Mouse (Mus musculus) MEL (cell line): ENCODE data around the gene Gm21954. TPM values are rescaled to one million over a fixed set of nuclear protein-coding genes. Genes with fewer than 3 reads are reported as not detected.

Experiments
- DNase-seq: peaks from one replicate; pipeline ENCODE4 v3.0.0; 2011; ENCODE audit warnings: low read depth, low spot score
- H3K27ac ChIP-seq: 2 replicates; pipeline ENCODE4 v1.5.1; 2012; ENCODE audit warnings: low read depth, mild to moderate bottlenecking, control low read depth, low read length, moderate library complexity; ENCODE audit not compliant: control insufficient read depth
- H3K27me3 ChIP-seq, 2 experiments: fragments of 150-350 bp in 1 of 2; sonication (generic) in 1 of 2; 2 replicates each; pipeline ENCODE4 v1.6.1; 2012; ENCODE audit warnings: low read length in 2 of 2, mild to moderate bottlenecking in 2 of 2, improper control_type of control experiment in 1 of 2, moderate library complexity in 1 of 2; ENCODE audit not compliant: insufficient read depth in 2 of 2, control insufficient read depth in 1 of 2
- H3K36me3 ChIP-seq, 2 experiments: 2 replicates each; pipeline ENCODE4 v1.6.1; 2012 to 2014; ENCODE audit warnings: low read length in 2 of 2, improper control_type of control experiment in 1 of 2, inconsistent platforms in 1 of 2, mild to moderate bottlenecking in 1 of 2; ENCODE audit not compliant: insufficient read depth in 2 of 2, control insufficient read depth in 1 of 2
- H3K4me1 ChIP-seq, 2 experiments: fragments of 150-350 bp in 1 of 2; sonication (generic) in 1 of 2; 2 replicates each; pipeline ENCODE4 v1.6.1; 2012; ENCODE audit warnings: low read length in 2 of 2, improper control_type of control experiment in 1 of 2, mild to moderate bottlenecking in 1 of 2; ENCODE audit not compliant: insufficient read depth in 2 of 2, control insufficient read depth in 1 of 2
- H3K4me3 ChIP-seq, 2 experiments: fragments of 150-350 bp in 1 of 2; sonication (generic) in 1 of 2; 2 replicates each; pipeline ENCODE4 v1.5.1; 2012; ENCODE audit warnings: low read depth in 2 of 2, low read length in 2 of 2, mild to moderate bottlenecking in 2 of 2, moderate library complexity in 2 of 2, control low read depth in 1 of 2, improper control_type of control experiment in 1 of 2; ENCODE audit not compliant: control insufficient read depth in 1 of 2, insufficient read depth in 1 of 2
- H3K79me2 ChIP-seq: 2 replicates; pipeline ENCODE4 v1.6.1; 2012; ENCODE audit warnings: mild to moderate bottlenecking, low read length, moderate library complexity; ENCODE audit not compliant: control insufficient read depth, poor library complexity, insufficient read depth
- H3K9ac ChIP-seq: 2 replicates; pipeline ENCODE4 v1.6.1; 2012; ENCODE audit warnings: low read depth, mild to moderate bottlenecking, control low read depth, low read length, moderate library complexity; ENCODE audit not compliant: control insufficient read depth, poor library complexity, severe bottlenecking
- H3K9me3 ChIP-seq: fragments of 150-350 bp; sonication (generic); replicated peaks from 2 replicates; pipeline ENCODE4 v1.6.1; 2012; ENCODE audit warnings: mild to moderate bottlenecking, low read length, improper control_type of control experiment, moderate library complexity; ENCODE audit not compliant: insufficient read depth
- CHD1 ChIP-seq: IDR thresholded peaks from 2 replicates; pipeline ENCODE4 v1.6.1; 2012; ENCODE audit warnings: low read depth, mild to moderate bottlenecking, inconsistent platforms, low read length, improper control_type of control experiment
- CHD2 ChIP-seq: IDR thresholded peaks from 2 replicates; pipeline ENCODE4 v1.6.1; 2011; ENCODE audit warnings: low read length, improper control_type of control experiment
- CTCF ChIP-seq, 3 experiments: IDR thresholded peaks in 2 of 3; conservative IDR thresholded peaks in 1 of 3; 2 replicates each; pipeline ENCODE4 v1.5.1; 2011 to 2012; ENCODE audit warnings: low read length in 3 of 3, low read depth in 2 of 3, mild to moderate bottlenecking in 2 of 3, improper control_type of control experiment in 1 of 3, inconsistent platforms in 1 of 3, mixed read lengths in 1 of 3, moderate library complexity in 1 of 3; ENCODE audit not compliant: control insufficient read depth in 1 of 3, insufficient read depth in 1 of 3, poor library complexity in 1 of 3, severe bottlenecking in 1 of 3
- EP300 ChIP-seq, 2 experiments: IDR thresholded peaks; 2 replicates each; pipeline ENCODE4 v1.6.1; 2011; ENCODE audit warnings: improper control_type of control experiment in 2 of 2, low read length in 2 of 2, low read depth in 1 of 2, mild to moderate bottlenecking in 1 of 2
- JUND ChIP-seq: IDR thresholded peaks from 2 replicates; pipeline ENCODE4 v1.6.1; 2011; ENCODE audit warnings: low read depth, mild to moderate bottlenecking, improper control_type of control experiment, low read length
- KAT2A ChIP-seq: conservative IDR thresholded peaks from 2 replicates; pipeline ENCODE4 v1.6.1; 2012; ENCODE audit warnings: low read depth, low read length, improper control_type of control experiment, inconsistent platforms
- MAFK ChIP-seq: IDR thresholded peaks from 2 replicates; pipeline ENCODE4 v1.6.1; 2011; ENCODE audit warnings: low read depth, mild to moderate bottlenecking, low read length, improper control_type of control experiment, borderline replicate concordance
- MAX ChIP-seq: IDR thresholded peaks from 2 replicates; pipeline ENCODE4 v1.6.1; 2011; ENCODE audit warnings: low read length, improper control_type of control experiment
- MEF2A ChIP-seq: IDR thresholded peaks from 2 replicates; pipeline ENCODE4 v1.6.1; 2014; ENCODE audit warnings: low read depth, mild to moderate bottlenecking, inconsistent platforms, low read length, improper control_type of control experiment; ENCODE audit not compliant: poor library complexity, insufficient replicate concordance, severe bottlenecking; ENCODE audit errors: extremely low read depth
- NELFE ChIP-seq: IDR thresholded peaks from 2 replicates; pipeline ENCODE4 v1.6.1; 2011; ENCODE audit warnings: low read depth, low read length, improper control_type of control experiment
- NRF1 ChIP-seq: IDR thresholded peaks from 2 replicates; pipeline ENCODE4 v1.6.1; 2014; ENCODE audit warnings: low read depth, mild to moderate bottlenecking, inconsistent platforms, low read length, improper control_type of control experiment, moderate library complexity; ENCODE audit not compliant: poor library complexity, insufficient read depth, severe bottlenecking
- POLR2AphosphoS5 ChIP-seq: IDR thresholded peaks from 2 replicates; pipeline ENCODE4 v1.6.1; 2012; ENCODE audit warnings: low read depth, borderline replicate concordance, mild to moderate bottlenecking, inconsistent platforms, low read length, moderate library complexity, mixed read lengths
- RAD21 ChIP-seq: IDR thresholded peaks from 2 replicates; pipeline ENCODE4 v1.6.1; 2011; ENCODE audit warnings: mild to moderate bottlenecking, low read depth, low read length, improper control_type of control experiment
- RCOR1 ChIP-seq: IDR thresholded peaks from 2 replicates; pipeline ENCODE4 v1.6.1; 2012; ENCODE audit warnings: low read depth, mild to moderate bottlenecking, inconsistent platforms, low read length, improper control_type of control experiment
- TAL1 ChIP-seq: IDR thresholded peaks from 2 replicates; pipeline ENCODE4 v1.6.1; 2012; ENCODE audit warnings: mild to moderate bottlenecking, inconsistent platforms, low read length, moderate library complexity, mixed read lengths
- TBP ChIP-seq: IDR thresholded peaks from 2 replicates; pipeline ENCODE4 v1.8.0; 2011; ENCODE audit warnings: low read depth, low read length, improper control_type of control experiment
- TCF12 ChIP-seq: IDR thresholded peaks from 2 replicates; pipeline ENCODE4 v1.6.1; 2014; ENCODE audit warnings: low read depth, mild to moderate bottlenecking, inconsistent platforms, low read length, improper control_type of control experiment, moderate library complexity
- USF2 ChIP-seq, 2 experiments: IDR thresholded peaks; 2 replicates each; pipeline ENCODE4 v1.6.1; 2011 to 2012; ENCODE audit warnings: improper control_type of control experiment in 2 of 2, low read length in 2 of 2, borderline replicate concordance in 1 of 2, inconsistent platforms in 1 of 2, low read depth in 1 of 2, mild to moderate bottlenecking in 1 of 2; ENCODE audit not compliant: insufficient read depth in 1 of 2
- ZMIZ1 ChIP-seq: IDR thresholded peaks from 2 replicates; pipeline ENCODE4 v1.6.1; 2012; ENCODE audit warnings: low read depth, mild to moderate bottlenecking, inconsistent platforms, low read length, improper control_type of control experiment, moderate library complexity
- ZNF384 ChIP-seq: IDR thresholded peaks from 2 replicates; pipeline ENCODE4 v1.6.1; 2012; ENCODE audit warnings: low read depth, mild to moderate bottlenecking, inconsistent platforms, low read length, improper control_type of control experiment
- polyA plus RNA-seq, 2 experiments: library from polyadenylated mRNA; stranded (reverse) in 1 of 2; unstranded in 1 of 2; fragments of >175 nt in 1 of 2; fragments of >200 nt in 1 of 2; gene quantifications; 2 replicates each; pipeline versions ENCODE4 v1.2.1 to v1.2.4; 2012; ENCODE audit warnings: low replicate concordance in 2 of 2, low read depth in 1 of 2; ENCODE audit not compliant: insufficient read length in 2 of 2, insufficient read depth in 1 of 2, missing spikeins in 1 of 2
- total RNA-seq: library from RNA; depleted of rRNA; stranded (reverse); fragments of 300-350 nt; gene quantifications from 2 replicates; pipeline ENCODE4 v1.2.3, GENCODE M21; 2012

The Gm21954 gene
- total and polyA plus RNA-seq, 3 experiments: not detected

GRCm38 (mm10) chr3:55446681-55447080 lies 25.3 kb downstream of the Gm21954 start:
- no peak for TF ChIP-seq ZNF384
- TF ChIP-seq TCF12: no peak
- no peak for TF ChIP-seq CHD1
- no peak for TF ChIP-seq ZMIZ1
- no peak for TF ChIP-seq NRF1
- no peak for TF ChIP-seq EP300 (IDR thresholded peaks at IDR 0.05; ENCODE audit: low read depth in 1 of 2, low read length in 2 of 2)
- TF ChIP-seq CHD2: no peak
- TF ChIP-seq POLR2AphosphoS5: no peak
- no peak for TF ChIP-seq TAL1
- no peak for TF ChIP-seq MAFK
- no peak for TF ChIP-seq RAD21
- no peak for TF ChIP-seq JUND
- TF ChIP-seq, all 39 proteins: peak for 0
- H3K27me3 ChIP-seq: no peaks in the 10 kb centered on the region
- DNase-seq: no peak
- H3K79me2 ChIP-seq: no peaks in the 10 kb centered on the region
- no peak overlapping the region for H3K27ac ChIP-seq
- H3K9ac ChIP-seq: no peak overlapping the region
- H3K36me3 ChIP-seq: no peaks in the 10 kb centered on the region
- no peaks in the 10 kb centered on the region for H3K9me3 ChIP-seq
- no peaks in the 10 kb centered on the region for H3K4me1 ChIP-seq
- H3K4me3 ChIP-seq: no peak overlapping the region

GRCm38 (mm10) chr3:55443725-55444124 lies 28.3 kb downstream of the Gm21954 start:
- H3K4me1 ChIP-seq: no peaks in the 10 kb centered on the region
- no peak overlapping the region for H3K27ac ChIP-seq
- TF ChIP-seq TBP (no peak), CTCF (IDR thresholded peaks at IDR 0.05 in 2 of 3, conservative IDR thresholded peaks at IDR 0.05 in 1 of 3; ENCODE audit: control insufficient read depth in 1 of 3, insufficient read depth in 1 of 3, low read depth in 2 of 3, low read length in 3 of 3, poor library complexity in 1 of 3, severe bottlenecking in 1 of 3) (no peak), USF2 (IDR thresholded peaks at IDR 0.05; ENCODE audit: borderline replicate concordance in 1 of 2, insufficient read depth in 1 of 2, low read depth in 1 of 2, low read length in 2 of 2) (no peak), RCOR1 (no peak), MAFK (no peak), MAX (no peak), KAT2A (no peak), NELFE (no peak), EP300 (IDR thresholded peaks at IDR 0.05; ENCODE audit: low read depth in 1 of 2, low read length in 2 of 2) (no peak), MEF2A (no peak)
- no peaks in the 10 kb centered on the region for H3K36me3 ChIP-seq
- no peak overlapping the region for H3K4me3 ChIP-seq
- no peaks in the 10 kb centered on the region for H3K27me3 ChIP-seq
- H3K79me2 ChIP-seq: no peaks in the 10 kb centered on the region
- DNase-seq: no peak
- no peak overlapping the region for H3K9ac ChIP-seq
- H3K9me3 ChIP-seq: no peaks in the 10 kb centered on the region
